Mouse (Mus musculus): ENCODE data around the gene Rab5a.
A peak's percentile ranks its signal among the peaks of the same experiment; 100 is the strongest.
"Not testable (repeated sequence)": the region's sequence is repeated elsewhere in the genome, so short reads cannot be mapped to it uniquely, and the experiment has no call there.

Rab5a gene

GRCm38 (mm10) chr17:53478858-53479603 lies at the start of gene Rab5a:
Gene Rab5a (plus strand): TSS chr17:53479234.
- peak; percentile 100 for DNase-seq

GRCm38 (mm10) chr17:53456152-53456551 lies 22.9 kb upstream of the Rab5a start:
- no peak for DNase-seq

GRCm38 (mm10) chr17:53456742-53457141 lies 22.3 kb upstream of the Rab5a start:
- DNase-seq, result no peak

GRCm38 (mm10) chr17:53462603-53463495 lies 16.2 kb upstream of the Rab5a start, which contains the start of gene Efhb:
Gene Efhb (minus strand): TSS chr17:53463321.
- peak; percentile 91 for DNase-seq

- no peak for DNase-seq
These were observed 15.6 kb upstream of the Rab5a start for GRCm38 (mm10) chr17:53463496-53463840.

GRCm38 (mm10) chr17:53465569-53465968 lies 13.5 kb upstream of the Rab5a start:
- peak; percentile 29 for DNase-seq

- DNase-seq, result no peak
These were observed 10.3 kb upstream of the Rab5a start for GRCm38 (mm10) chr17:53468697-53469096.

GRCm38 (mm10) chr17:53478066-53478857 lies 772 bp upstream of the Rab5a start:
- no peak for DNase-seq

GRCm38 (mm10) chr17:53479604-53480041 lies 589 bp downstream of the Rab5a start:
- peak; percentile 48 for DNase-seq

- no peak for DNase-seq
These were observed 1.4 kb downstream of the Rab5a start for GRCm38 (mm10) chr17:53480433-53480832.

- no peak for DNase-seq
These were observed 9.4 kb downstream of the Rab5a start for GRCm38 (mm10) chr17:53488291-53489006.

GRCm38 (mm10) chr17:53489007-53489378 lies 10.0 kb downstream of the Rab5a start:
- no peak for DNase-seq

GRCm38 (mm10) chr17:53502966-53503365 lies 23.9 kb downstream of the Rab5a start:
- no peak for DNase-seq

- DNase-seq, result peak; percentile 16
These were observed 33.4 kb downstream of the Rab5a start for GRCm38 (mm10) chr17:53512311-53512951.

GRCm38 (mm10) chr17:53519364-53519763 lies 40.3 kb downstream of the Rab5a start:
- no peak for DNase-seq

- DNase-seq, result no peak
These were observed 41.5 kb downstream of the Rab5a start for GRCm38 (mm10) chr17:53520509-53520908.

- DNase-seq, result no peak
These were observed 49.0 kb downstream of the Rab5a start for GRCm38 (mm10) chr17:53528034-53528433.

- DNase-seq, result peak; percentile 18
These were observed 52.1 kb downstream of the Rab5a start for GRCm38 (mm10) chr17:53531160-53531559.

GRCm38 (mm10) chr17:53532425-53532824 lies 53.4 kb downstream of the Rab5a start:
- peak; percentile 30 for DNase-seq

GRCm38 (mm10) chr17:53539351-53539750 lies 60.3 kb downstream of the Rab5a start, which contains the start of gene Pp2d1:
Gene Pp2d1 (minus strand): TSS chr17:53539451.
- DNase-seq, result not testable (repeated sequence)

- no peak for DNase-seq
These were observed 63.5 kb downstream of the Rab5a start for GRCm38 (mm10) chr17:53542536-53542935.

Measured in lung, postnatal 14 days (tissue).